Mouse (Mus musculus) cerebellum, postnatal 14 days (tissue): ENCODE measurements around the gene Pdzph1.
A peak's percentile ranks its signal among the peaks of the same experiment; 100 is the strongest.

Source experiments
- DNase-seq, 2 experiments: peaks; one replicate each; pipeline ENCODE4 v3.0.0; 2021; ENCODE audit warnings: mixed read lengths in 2 of 2

The Pdzph1 gene

GRCm38 (mm10) chr17:58922821-58923220, 68.4 kb downstream of the Pdzph1 start:
- no peak for DNase-seq

- DNase-seq: no peak
Observed at GRCm38 (mm10) chr17:58919927-58920326, 71.2 kb downstream of the Pdzph1 start.

GRCm38 (mm10) chr17:58919061-58919460, 72.1 kb downstream of the Pdzph1 start:
- DNase-seq: peak; percentile 68 to 73

- no peak for DNase-seq
Observed at GRCm38 (mm10) chr17:58918539-58918938, 72.6 kb downstream of the Pdzph1 start.

GRCm38 (mm10) chr17:58911564-58911963, 79.6 kb downstream of the Pdzph1 start:
- DNase-seq: no peak

- DNase-seq: peak; percentile 80 to 82
Observed at GRCm38 (mm10) chr17:58909061-58909661, 82.0 kb downstream of the Pdzph1 start.

GRCm38 (mm10) chr17:58906001-58906400, 85.2 kb downstream of the Pdzph1 start:
- no peak for DNase-seq

GRCm38 (mm10) chr17:58891488-58892210, 99.5 kb downstream of the Pdzph1 start:
- peak; percentile 17 to 61 for DNase-seq

GRCm38 (mm10) chr17:58889905-58890645, 101.1 kb downstream of the Pdzph1 start:
- DNase-seq: no peak

GRCm38 (mm10) chr17:58884393-58884792, 106.8 kb downstream of the Pdzph1 start:
- no peak for DNase-seq

GRCm38 (mm10) chr17:58873356-58873755, 117.8 kb downstream of the Pdzph1 start:
- no peak for DNase-seq

GRCm38 (mm10) chr17:58870795-58871194, 120.4 kb downstream of the Pdzph1 start:
- DNase-seq: peak in 1 of 2 experiments; percentile 12
